Mouse (Mus musculus) regulatory T cell (primary cell): ENCODE results near the gene Phxr2.

ENCODE experiments used
- in situ Hi-C: fragments of 300-600 bp; cut with MboI, MseI; formaldehyde crosslinking; loops from one replicate; pipeline ENCODE4 v1.15.1; 2025; ENCODE audit warnings: high pct_unique_total_duplicates

Gene Phxr2

GRCm38 (mm10) chr10:99095114-99095513 lies 31.0 kb downstream of the Phxr2 start:
- in situ Hi-C loops, result loop anchor here (25.0 kb wide), 2 partner anchors 1383 to 1708 kb away; no protein-coding TSS in a partner anchor

GRCm38 (mm10) chr10:99093364-99093763 lies 32.8 kb downstream of the Phxr2 start:
- in situ Hi-C loops, result loop anchor here (5.0 to 25.0 kb wide), 3 partner anchors 596 to 1706 kb away; no protein-coding TSS in a partner anchor

GRCm38 (mm10) chr10:99089906-99090305 lies 36.2 kb downstream of the Phxr2 start:
- in situ Hi-C loops, result loop anchor here (5.0 to 25.0 kb wide), 3 partner anchors 593 to 1703 kb away; no protein-coding TSS in a partner anchor

- in situ Hi-C loops, result loop anchor here (25.0 kb wide), 2 partner anchors 1374 to 1699 kb away; no protein-coding TSS in a partner anchor
These were observed 40.1 kb downstream of the Phxr2 start for GRCm38 (mm10) chr10:99086029-99086428.

- in situ Hi-C loops, result loop anchor here (25.0 kb wide), 2 partner anchors 1373 to 1698 kb away; no protein-coding TSS in a partner anchor
These were observed 40.9 kb downstream of the Phxr2 start for GRCm38 (mm10) chr10:99085240-99085587.

- in situ Hi-C loops, result loop anchor here (25.0 kb wide), 2 partner anchors 1372 to 1697 kb away; no protein-coding TSS in a partner anchor
These were observed 41.5 kb downstream of the Phxr2 start for GRCm38 (mm10) chr10:99084397-99085239.

GRCm38 (mm10) chr10:99083431-99084003 lies 42.6 kb downstream of the Phxr2 start:
- in situ Hi-C loops, result loop anchor here (25.0 kb wide), 2 partner anchors 1371 to 1696 kb away; no protein-coding TSS in a partner anchor

GRCm38 (mm10) chr10:99081569-99081990 lies 44.5 kb downstream of the Phxr2 start:
- in situ Hi-C loops, result loop anchor here (25.0 kb wide), 2 partner anchors 1369 to 1694 kb away; no protein-coding TSS in a partner anchor

GRCm38 (mm10) chr10:99078621-99079020 lies 47.5 kb downstream of the Phxr2 start:
- in situ Hi-C loops, result loop anchor here (25.0 kb wide), 2 partner anchors 1366 to 1691 kb away; no protein-coding TSS in a partner anchor

- in situ Hi-C loops, result loop anchor here (25.0 kb wide), 2 partner anchors 1364 to 1689 kb away; no protein-coding TSS in a partner anchor
These were observed 49.8 kb downstream of the Phxr2 start for GRCm38 (mm10) chr10:99076113-99076895.
